Mouse (Mus musculus) midbrain, embryonic 11.5 days (tissue): ENCODE measurements around the gene Nans. TPM values are rescaled to one million over a fixed set of nuclear protein-coding genes. Genes with fewer than 3 reads are reported as not detected.
A peak's percentile ranks its signal among the peaks of the same experiment; 100 is the strongest.

Experiments used
- ATAC-seq: fragments of 200-750 bp; cut with Nextera tagmentation; 2 replicates; pipeline ENCODE4 v1.8.0; 2017; ENCODE audit warnings: moderate TSS enrichment, moderate library complexity; ENCODE audit not compliant: low FRiP score
- DNase-seq: peaks from one replicate; pipeline ENCODE4 v3.0.0; 2015; ENCODE audit warnings: low spot score; ENCODE audit errors: missing footprints
- H3K27ac ChIP-seq: fragments of 300-500 bp; sonication (generic); 2 replicates; pipeline ENCODE4 v1.5.1; 2014; ENCODE audit warnings: low read depth, low read length
- H3K27me3 ChIP-seq: fragments of 300-500 bp; sonication (generic); 2 replicates; pipeline ENCODE4 v1.6.1; 2014; ENCODE audit warnings: mild to moderate bottlenecking, low read length, moderate library complexity, mixed read lengths; ENCODE audit not compliant: control insufficient read depth, insufficient read depth
- H3K36me3 ChIP-seq: fragments of 300-500 bp; sonication (generic); 2 replicates; pipeline ENCODE4 v1.6.1; 2014; ENCODE audit warnings: mild to moderate bottlenecking, low read length, moderate library complexity, mixed read lengths; ENCODE audit not compliant: control insufficient read depth, insufficient read depth
- H3K4me1 ChIP-seq: fragments of 300-500 bp; sonication (generic); 2 replicates; pipeline ENCODE4 v1.6.1; 2014; ENCODE audit warnings: low read length; ENCODE audit not compliant: control insufficient read depth, insufficient read depth
- H3K4me2 ChIP-seq: fragments of 300-500 bp; sonication (generic); 2 replicates; pipeline ENCODE4 v1.6.1; 2014; ENCODE audit warnings: mild to moderate bottlenecking, moderate library complexity
- H3K4me3 ChIP-seq: fragments of 300-500 bp; sonication (generic); 2 replicates; pipeline ENCODE4 v1.5.1; 2014; ENCODE audit warnings: low read depth, low read length
- H3K9ac ChIP-seq: fragments of 300-500 bp; sonication (generic); 2 replicates; pipeline ENCODE4 v1.6.1; 2014; ENCODE audit warnings: low read length
- H3K9me3 ChIP-seq: fragments of 300-500 bp; sonication (generic); 2 replicates; pipeline ENCODE4 v1.6.1; 2016; ENCODE audit warnings: low read length; ENCODE audit not compliant: control insufficient read depth
- WGBS: fragments of 180-500 bp; shearing (Covaris S2); extraction: QIAGEN DNeasy Blood & Tissue Kit; methylation state at CpG from one replicate; pipeline ENCODE4 v1.1.7; 2014; 5-methylcytosine and 5-hydroxymethylcytosine counted together
- polyA plus RNA-seq: library from polyadenylated mRNA; unstranded; fragments of >200 nt; fragmentation: Nextera tagmentation; extraction: Ambion mirVana; gene quantifications from 2 replicates; pipeline ENCODE4 v1.2.1, GENCODE M21; 2014

The Nans gene
- 76.0 and 76.5 TPM in 2 replicates for polyA plus RNA-seq

DNA sequence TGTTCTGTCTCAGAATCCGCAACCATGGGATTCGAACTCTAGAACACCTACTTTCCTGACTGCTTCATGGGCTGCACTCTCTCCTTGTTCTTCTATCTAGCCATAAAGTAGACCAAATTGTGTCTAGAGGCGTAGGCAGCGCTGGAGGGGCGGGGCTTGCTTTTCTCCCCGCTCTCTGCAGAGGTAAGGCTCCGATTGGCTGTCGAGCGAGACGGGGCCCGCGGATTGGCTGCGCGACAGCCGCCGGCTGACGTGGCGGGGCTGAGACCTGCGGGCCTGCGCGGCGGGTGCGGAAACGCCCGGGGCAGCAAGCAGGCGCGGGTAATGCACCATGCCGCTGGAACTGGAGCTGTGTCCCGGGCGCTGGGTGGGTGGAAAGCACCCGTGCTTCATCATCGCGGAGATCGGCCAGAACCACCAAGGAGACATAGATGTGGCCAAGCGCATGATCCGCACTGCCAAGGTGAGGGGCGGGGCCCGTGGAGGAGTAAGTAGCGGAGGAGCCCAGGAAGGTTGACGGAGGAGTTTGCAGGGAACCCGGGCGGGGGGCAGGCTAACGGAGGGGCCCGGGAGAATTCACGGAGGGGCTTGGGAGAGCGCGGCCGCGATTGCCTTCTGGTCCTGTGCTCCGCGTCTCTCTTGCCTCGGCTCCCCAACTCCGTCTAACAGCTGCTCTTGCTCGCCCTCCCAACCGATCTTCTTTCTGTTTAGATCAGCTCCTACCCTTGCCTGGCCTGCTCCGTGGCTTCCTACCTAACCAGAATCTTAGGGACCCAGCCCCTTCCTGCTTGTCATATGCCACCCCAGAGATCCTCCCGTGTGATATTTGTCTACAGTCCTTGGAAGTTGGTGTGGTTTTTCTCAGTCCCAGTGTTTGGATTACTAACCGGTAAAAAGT lies at the start of gene Nans:
Gene Nans (plus strand): TSS at position 221 of the 898 bp plus-strand sequence.
- ATAC-seq (peak; percentile 99), DNase-seq (peak; percentile 98)
- Histone ChIP-seq H3K4me3 (peak within 1 kb of the TSS; percentile 79), H3K4me2 (peak within 1 kb of the TSS; percentile 54), H3K36me3 (peaks cover 7% of the 10 kb centered on the region; the same call in 1 of the 2 replicates), H3K27ac (no peak within 1 kb of the TSS), H3K9me3 (no peaks in the 10 kb centered on the region), H3K4me1 (0 out of 2 replicates have a peak, but pooled peaks cover 5% of the 10 kb centered on the region), H3K9ac (peak within 1 kb of the TSS; percentile 79), H3K27me3 (no peaks in the 10 kb centered on the region)
- under 1% methylated on average over 57 of the region's 58 CpGs for WGBS

DNA sequence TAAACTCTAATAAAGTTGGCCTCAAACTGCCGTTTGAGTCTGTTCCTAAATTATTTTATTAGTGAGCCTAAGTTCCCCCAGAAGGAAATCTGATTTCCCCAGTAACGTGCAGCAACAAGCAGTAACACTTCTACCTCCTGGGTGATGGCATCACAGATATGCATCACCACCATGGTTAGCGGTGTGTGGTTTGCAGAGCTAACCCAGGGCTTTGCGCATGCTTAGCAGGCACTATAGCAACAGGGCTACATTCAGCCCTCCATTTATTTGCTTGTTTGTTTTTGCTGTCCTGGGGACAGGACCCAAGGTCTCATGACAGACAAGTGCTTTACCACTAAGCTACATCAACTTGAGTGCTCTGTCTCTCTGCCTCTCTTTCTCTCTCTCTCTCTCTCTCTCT lies 46.5 kb upstream of the Nans start:
- H3K36me3 ChIP-seq = no peaks in the 10 kb centered on the region
- no peaks in the 10 kb centered on the region for H3K9me3 ChIP-seq
- no peak overlapping the region for H3K9ac ChIP-seq
- no peaks in the 10 kb centered on the region for H3K27me3 ChIP-seq
- H3K27ac ChIP-seq = no peak overlapping the region
- ATAC-seq = no peak
- H3K4me2 ChIP-seq = no peak overlapping the region
- no peak overlapping the region for H3K4me3 ChIP-seq
- no peak for DNase-seq
- H3K4me1 ChIP-seq = no peaks in the 10 kb centered on the region
- 67% methylated on average over 4 of the region's 4 CpGs for WGBS

DNA sequence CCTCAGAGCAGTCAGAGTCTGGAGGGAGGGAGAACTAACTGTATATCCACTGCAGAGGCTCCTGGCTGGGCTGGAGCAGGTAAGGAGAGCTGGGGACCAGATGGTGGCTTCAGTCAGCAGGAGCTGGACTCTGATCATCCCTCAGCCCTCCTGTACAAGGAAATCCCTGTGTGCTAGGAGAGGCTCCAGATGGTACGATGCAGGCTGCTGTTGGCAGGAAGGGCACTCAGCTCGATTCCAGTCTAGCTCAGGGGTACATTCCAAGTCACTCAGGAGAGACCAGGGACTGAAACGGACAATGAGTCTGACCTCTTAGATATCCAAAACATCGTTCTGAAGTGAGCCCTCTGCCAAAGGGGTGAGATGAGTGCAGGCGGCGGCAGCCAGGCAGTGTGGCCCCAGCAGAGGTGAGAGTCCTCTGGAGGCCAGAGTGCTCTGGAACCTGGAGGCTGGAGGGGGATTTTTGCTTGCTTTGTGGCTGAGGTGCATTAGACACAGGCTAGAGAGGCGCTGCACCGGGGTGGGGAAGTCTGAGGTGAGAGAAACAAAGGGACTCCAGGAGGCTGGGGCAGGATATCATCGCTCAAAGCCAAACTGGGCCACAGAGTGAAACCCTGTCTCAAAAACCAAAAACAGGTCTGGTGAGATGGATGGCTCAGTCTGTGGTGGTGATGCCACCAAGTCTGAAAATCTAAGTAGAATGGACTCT lies 43.7 kb upstream of the Nans start:
- H3K4me1 ChIP-seq = no peaks in the 10 kb centered on the region
- H3K4me3 ChIP-seq = no peak overlapping the region
- no peak overlapping the region for H3K9ac ChIP-seq
- H3K27me3 ChIP-seq = no peaks in the 10 kb centered on the region
- no peak overlapping the region for H3K4me2 ChIP-seq
- no peaks in the 10 kb centered on the region for H3K36me3 ChIP-seq
- DNase-seq (no peak), ATAC-seq (no peak)
- H3K27ac ChIP-seq = no peak overlapping the region
- H3K9me3 ChIP-seq = no peaks in the 10 kb centered on the region
- WGBS = 54% methylated on average over 9 of the region's 9 CpGs

DNA sequence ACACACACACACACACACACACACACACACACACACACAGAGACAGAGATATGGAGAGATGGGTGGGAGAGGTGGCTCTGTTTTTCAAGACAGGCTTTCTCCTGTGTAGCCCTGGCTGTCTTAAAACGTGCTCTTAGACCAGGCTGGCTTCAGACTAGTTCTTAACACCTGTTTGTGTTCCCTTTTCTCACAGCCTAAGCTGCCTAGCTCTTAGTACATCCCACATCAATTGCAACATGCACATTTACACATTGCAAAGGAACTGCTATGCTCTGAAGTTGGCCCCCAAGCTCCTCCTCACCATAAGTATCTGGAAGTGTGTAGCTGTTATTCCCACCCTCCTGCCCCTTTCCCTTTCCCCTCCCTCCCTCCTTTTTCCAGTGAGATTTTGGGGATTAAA lies 41.6 kb upstream of the Nans start:
- no peak overlapping the region for H3K4me2 ChIP-seq
- ATAC-seq (no peak), DNase-seq (no peak)
- H3K9ac ChIP-seq = no peak overlapping the region
- no peaks in the 10 kb centered on the region for H3K9me3 ChIP-seq
- peaks cover 3% of the 10 kb centered on the region for H3K4me1 ChIP-seq
- H3K27ac ChIP-seq = no peak overlapping the region
- 67% methylated on average over 1 of the region's 1 CpGs for WGBS
- no peaks in the 10 kb centered on the region for H3K36me3 ChIP-seq
- no peaks in the 10 kb centered on the region for H3K27me3 ChIP-seq
- H3K4me3 ChIP-seq = no peak overlapping the region

DNA sequence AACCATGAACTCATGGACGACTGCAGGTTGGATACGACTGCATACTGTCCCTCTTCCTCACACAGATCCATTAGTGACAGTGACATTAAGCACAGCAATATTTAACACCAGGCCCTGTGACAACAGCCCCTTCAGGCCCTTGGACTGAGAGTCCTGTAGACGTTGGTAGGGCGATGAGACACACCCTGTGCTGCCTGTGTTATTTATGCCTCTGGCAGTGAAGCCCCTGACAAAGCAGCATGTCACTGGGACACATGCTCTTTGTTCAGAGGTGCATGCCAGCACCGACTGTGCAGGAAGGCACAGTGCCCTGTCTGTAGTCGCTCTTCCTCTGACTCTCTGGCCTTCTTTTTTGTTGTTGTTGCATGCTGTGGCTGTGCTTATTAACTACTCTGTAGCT lies 40.2 kb upstream of the Nans start:
- 61% methylated on average over 6 of the region's 6 CpGs for WGBS
- Histone ChIP-seq H3K27me3 (no peaks in the 10 kb centered on the region), H3K9ac (no peak overlapping the region), H3K4me1 (peaks cover 12% of the 10 kb centered on the region), H3K4me2 (no peak overlapping the region), H3K36me3 (no peaks in the 10 kb centered on the region), H3K4me3 (no peak overlapping the region), H3K9me3 (no peaks in the 10 kb centered on the region), H3K27ac (no peak overlapping the region)
- ATAC-seq (no peak), DNase-seq (no peak)

DNA sequence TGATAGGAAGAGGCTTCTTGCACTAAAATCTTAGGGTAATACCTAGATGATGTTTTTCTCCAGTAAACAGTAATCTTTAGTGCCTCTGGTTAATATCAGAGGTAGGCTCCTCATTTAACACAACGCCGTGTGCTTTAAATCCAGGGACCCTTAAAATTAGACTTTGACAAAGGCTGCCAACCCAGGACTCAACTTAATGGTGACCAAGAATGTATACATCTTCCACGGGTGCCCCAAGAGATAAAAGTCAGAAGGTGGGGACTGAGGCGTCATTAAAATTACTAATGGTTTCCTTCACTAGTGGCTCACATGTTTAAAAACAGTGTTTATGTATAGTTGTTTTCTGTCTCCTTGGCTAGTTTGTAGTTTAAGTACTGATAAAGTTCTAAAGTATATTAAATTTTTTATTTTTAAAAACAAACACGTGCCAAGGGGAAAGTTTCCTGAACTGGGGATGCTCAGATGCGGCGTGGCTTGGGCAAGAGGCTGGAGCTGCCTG lies 39.0 kb upstream of the Nans start:
- H3K36me3 ChIP-seq = no peaks in the 10 kb centered on the region
- peak overlapping the region; percentile 98 for H3K4me3 ChIP-seq
- peaks cover 20% of the 10 kb centered on the region for H3K4me1 ChIP-seq
- DNase-seq (no peak), ATAC-seq (no peak)
- WGBS = 31% methylated on average over 7 of the region's 7 CpGs
- no peaks in the 10 kb centered on the region for H3K9me3 ChIP-seq
- H3K4me2 ChIP-seq = peak overlapping the region; percentile 79
- peak overlapping the region; percentile 98 for H3K27ac ChIP-seq
- H3K9ac ChIP-seq = peak overlapping the region; percentile 99
- H3K27me3 ChIP-seq = no peaks in the 10 kb centered on the region

DNA sequence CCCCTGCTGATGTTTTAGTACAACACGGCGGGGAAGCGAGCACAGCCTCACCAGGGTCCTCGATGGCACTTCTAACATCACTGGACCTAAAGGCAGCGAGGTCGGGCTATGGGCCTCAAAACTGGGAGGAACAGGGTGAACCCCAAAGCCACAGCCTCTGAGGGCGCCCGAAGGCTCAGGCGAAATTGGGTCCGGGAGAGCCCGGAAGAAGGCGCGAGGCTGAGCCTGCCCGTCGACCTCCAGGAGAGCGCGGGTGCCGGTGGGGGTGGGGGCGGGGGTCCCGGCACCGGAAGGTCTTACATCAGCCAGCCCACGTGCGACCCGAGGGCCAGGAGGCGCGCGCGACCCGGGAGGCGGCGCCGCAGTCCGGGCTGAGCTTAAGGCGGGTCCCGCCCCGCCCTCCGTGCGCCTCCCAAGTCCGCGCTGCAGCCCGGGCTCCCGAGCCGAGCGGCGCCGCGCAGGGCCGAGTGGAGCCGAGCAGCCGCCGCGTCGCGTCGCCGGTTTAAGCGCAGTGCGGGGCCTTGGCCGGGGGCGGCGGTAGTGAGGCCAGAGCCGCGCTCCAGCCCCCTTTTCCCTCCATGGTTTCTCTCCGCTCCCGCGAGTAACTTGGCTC lies 38.4 kb upstream of the Nans start, which contains the start of gene Anp32b:
Gene Anp32b (plus strand): TSS at position 384 of the 613 bp plus-strand sequence.
- under 1% methylated on average over 49 of the region's 66 CpGs for WGBS
- H3K27me3 ChIP-seq = no peaks in the 10 kb centered on the region
- H3K9ac ChIP-seq = peak within 1 kb of the TSS; percentile 99
- H3K4me2 ChIP-seq = peak within 1 kb of the TSS; percentile 79
- no peaks in the 10 kb centered on the region for H3K9me3 ChIP-seq
- H3K4me1 ChIP-seq = peaks cover 20% of the 10 kb centered on the region
- ATAC-seq (peak; percentile 94), DNase-seq (peak; percentile 100)
- H3K36me3 ChIP-seq = no peaks in the 10 kb centered on the region
- peak within 1 kb of the TSS; percentile 98 for H3K4me3 ChIP-seq
- H3K27ac ChIP-seq = peak within 1 kb of the TSS; percentile 98

DNA sequence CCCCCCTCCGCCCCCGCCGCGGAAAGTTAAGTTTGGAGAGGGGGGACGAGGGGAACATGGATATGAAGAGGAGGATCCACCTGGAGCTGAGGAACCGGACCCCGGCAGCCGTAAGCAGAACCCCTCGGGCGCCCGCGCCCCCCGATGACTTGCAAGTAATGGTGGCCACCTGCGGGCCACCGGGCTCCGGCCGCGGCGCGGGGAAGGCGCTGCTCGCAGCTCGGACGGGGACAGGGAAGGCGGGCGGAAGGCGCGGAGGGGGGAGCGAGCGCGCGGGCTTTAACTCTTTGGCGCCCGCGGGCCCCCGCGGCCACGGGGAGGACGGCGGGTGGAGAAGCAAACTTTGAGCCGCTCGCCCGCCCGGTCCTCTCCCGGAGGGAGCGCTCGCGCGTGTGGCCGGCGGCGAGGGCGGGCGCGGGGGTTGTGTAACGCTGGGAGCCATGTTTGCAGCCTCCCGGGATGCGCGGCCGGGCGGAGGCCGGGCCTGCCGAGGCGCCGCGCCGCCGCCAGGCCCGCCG lies 37.7 kb upstream of the Nans start:
- peaks cover 20% of the 10 kb centered on the region for H3K4me1 ChIP-seq
- peak overlapping the region; percentile 99 for H3K9ac ChIP-seq
- WGBS = under 1% methylated on average over 47 of the region's 70 CpGs
- H3K9me3 ChIP-seq = no peaks in the 10 kb centered on the region
- DNase-seq (peak; percentile 96), ATAC-seq (peak; percentile 43)
- H3K4me2 ChIP-seq = peak overlapping the region; percentile 79
- peak overlapping the region; percentile 98 for H3K27ac ChIP-seq
- H3K4me3 ChIP-seq = peak overlapping the region; percentile 98
- no peaks in the 10 kb centered on the region for H3K27me3 ChIP-seq
- H3K36me3 ChIP-seq = no peaks in the 10 kb centered on the region
